Mouse (Mus musculus) left cerebral cortex, adult 9 months (tissue): ENCODE results near the gene Slc44a4.
"Not testable (repeated sequence)": the region's sequence is repeated elsewhere in the genome, so short reads cannot be mapped to it uniquely, and the experiment has no call there.

Experiments
- DNase-seq, 2 experiments: peaks; one replicate each; pipeline ENCODE4 v3.0.0; 2022; ENCODE audit warnings: low spot score in 2 of 2

Gene Slc44a4

GRCm38 (mm10) chr17:34899053-34899889 is 15.0 kb upstream of the Slc44a4 start:
- DNase-seq, result peak in 1 of 2 experiments; percentile 15

DNA sequence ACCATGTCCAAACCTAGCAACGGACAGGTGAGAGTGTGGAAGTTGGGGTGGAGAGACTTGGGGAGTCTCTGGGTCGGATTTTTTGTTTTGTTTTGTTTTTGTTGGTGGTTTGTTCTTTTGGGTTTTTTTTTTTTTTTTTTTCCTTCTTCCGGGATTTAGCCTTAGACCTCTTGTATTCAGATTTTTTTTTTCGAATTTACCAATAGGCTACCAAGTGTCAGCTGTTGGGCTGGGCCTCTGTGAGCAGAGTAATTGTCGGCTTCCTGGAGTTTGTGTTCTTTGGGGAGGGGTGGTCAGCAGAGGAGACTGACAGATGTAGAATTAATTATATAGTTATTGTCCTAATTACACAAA is 14.4 kb upstream of the Slc44a4 start:
- DNase-seq, result no peak

- not testable (repeated sequence) for DNase-seq
Measured at GRCm38 (mm10) chr17:34900826-34901225, 13.4 kb upstream of the Slc44a4 start.

DNA sequence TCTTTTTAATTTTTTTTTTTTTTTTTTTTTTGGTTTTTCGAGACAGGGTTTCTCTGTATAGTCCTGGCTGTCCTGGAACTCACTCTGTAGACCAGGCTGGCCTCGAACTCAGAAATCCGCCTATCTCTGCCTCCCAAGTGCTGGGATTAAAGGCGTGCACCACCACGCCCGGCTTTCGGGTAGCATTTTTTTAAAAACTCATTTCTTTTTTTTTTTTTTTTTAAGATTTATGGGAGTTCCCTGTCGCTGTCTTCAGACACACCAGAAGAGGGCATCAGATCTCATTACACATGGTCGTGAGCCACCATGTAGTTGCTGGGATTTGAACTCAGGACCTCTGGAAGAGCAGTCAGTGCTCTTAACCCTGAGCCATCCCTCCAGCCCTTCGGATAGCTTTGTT is 12.3 kb upstream of the Slc44a4 start:
- DNase-seq, result not testable (repeated sequence)

GRCm38 (mm10) chr17:34902895-34903294 is 11.4 kb upstream of the Slc44a4 start:
- no peak for DNase-seq

DNA sequence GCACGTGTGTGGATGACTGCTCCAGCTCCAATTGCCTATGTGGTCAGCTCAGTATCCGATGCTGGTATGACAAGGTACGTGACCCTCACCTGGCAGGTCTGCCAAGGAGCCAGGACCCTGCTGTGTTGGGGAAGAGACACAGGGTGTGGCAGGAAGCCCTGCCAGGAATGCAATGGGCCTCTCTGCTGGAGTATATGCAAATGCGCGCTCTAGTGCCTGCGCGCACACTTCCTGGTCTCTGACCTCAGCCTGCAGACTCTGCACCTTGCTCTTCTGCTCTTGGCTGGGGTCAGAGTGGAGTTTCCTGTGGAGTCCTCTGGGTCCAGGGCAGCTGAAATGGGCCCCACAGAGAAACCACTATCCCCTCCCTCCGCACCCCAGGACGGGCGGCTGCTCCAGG is 3.3 kb upstream of the Slc44a4 start:
- DNase-seq, result no peak

- peak in 1 of 2 experiments; percentile 60 for DNase-seq
Measured at GRCm38 (mm10) chr17:34911945-34912351, 2.3 kb upstream of the Slc44a4 start.

- DNase-seq, result no peak
Measured at GRCm38 (mm10) chr17:34915410-34915831, 1.2 kb downstream of the Slc44a4 start.

GRCm38 (mm10) chr17:34916316-34916715 is 2.0 kb downstream of the Slc44a4 start:
- DNase-seq, result no peak

GRCm38 (mm10) chr17:34917188-34917587 is 2.9 kb downstream of the Slc44a4 start:
- no peak for DNase-seq

DNA sequence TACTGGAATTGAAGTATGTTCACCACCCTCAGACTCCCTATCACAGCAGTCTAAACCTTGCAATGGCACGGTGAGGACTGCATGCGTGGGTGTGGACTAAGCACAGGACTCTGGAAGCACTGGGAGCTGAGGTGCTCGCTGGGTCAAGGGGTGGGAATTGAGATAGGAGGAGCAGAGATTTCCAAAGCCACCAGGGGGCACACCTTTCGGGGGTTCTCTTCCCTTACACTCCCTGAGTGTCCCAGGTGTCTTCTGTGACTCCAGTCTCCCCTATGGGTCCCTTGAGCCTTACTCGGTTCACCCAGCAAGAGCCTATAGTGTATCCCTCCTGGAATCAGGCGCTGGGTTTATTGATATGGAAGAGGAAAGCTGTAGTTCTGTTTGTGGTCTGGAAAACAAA is 8.7 kb downstream of the Slc44a4 start:
- no peak for DNase-seq

DNA sequence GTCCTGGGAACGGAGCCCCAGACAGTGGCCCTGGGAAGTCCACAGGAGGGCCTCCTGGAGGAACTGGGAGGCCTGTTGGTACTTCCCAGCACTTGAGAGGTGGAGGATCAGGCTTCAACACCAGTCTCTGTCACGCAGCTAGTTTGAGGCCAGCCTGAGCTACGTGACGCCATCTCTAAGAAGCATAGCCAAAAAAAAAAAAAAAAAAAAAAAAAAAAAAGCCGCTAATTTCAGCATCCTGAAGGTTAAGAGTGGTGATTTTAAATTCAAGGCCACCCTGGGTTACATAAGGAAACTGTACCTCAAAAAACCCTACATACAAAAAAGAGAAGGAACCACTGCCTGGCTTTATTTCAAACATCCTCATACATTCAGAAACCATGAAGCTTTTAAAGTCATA is 10.0 kb downstream of the Slc44a4 start:
- DNase-seq, result no peak

DNA sequence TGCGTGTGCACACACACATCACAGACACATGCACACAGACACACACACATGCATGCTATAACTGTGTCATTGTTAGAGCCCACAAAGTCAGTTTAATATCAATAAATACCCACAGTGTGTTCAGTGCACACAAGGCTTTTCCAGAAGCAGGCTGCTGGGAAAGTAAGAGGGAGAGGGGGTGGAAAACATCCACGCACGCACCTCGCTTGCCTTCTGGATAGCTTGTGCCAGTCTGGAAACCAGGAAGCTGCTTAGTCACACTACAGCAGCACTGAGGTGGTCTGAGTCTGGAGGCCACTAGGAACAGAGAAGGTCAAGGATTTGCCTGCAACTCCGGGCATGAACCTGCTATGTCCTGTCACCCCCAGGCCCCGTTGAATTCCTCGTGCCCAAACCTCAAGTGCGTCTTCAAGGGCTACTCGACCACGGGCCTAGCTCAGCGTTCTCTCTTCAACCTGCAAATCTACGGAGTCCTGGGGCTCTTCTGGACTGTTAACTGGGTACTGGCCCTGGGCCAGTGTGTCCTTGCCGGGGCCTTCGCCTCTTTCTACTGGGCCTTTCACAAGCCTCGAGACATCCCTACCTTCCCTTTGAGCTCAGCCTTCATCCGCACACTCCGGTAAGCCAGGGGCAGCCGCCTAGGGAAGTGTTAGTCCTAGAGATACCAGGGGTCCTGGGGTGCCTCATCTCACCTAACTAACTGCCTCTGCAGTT is 13.2 kb downstream of the Slc44a4 start:
- peak in 1 of 2 experiments; percentile 45 for DNase-seq

GRCm38 (mm10) chr17:34928841-34929240 is 14.6 kb downstream of the Slc44a4 start:
- DNase-seq, result no peak

- peak; percentile 96 to 99 for DNase-seq
Measured at GRCm38 (mm10) chr17:34931061-34931734, 16.9 kb downstream of the Slc44a4 start, which contains the start of gene Neu1. TSS of gene Neu1 (plus strand) at chr17:34931253.

DNA sequence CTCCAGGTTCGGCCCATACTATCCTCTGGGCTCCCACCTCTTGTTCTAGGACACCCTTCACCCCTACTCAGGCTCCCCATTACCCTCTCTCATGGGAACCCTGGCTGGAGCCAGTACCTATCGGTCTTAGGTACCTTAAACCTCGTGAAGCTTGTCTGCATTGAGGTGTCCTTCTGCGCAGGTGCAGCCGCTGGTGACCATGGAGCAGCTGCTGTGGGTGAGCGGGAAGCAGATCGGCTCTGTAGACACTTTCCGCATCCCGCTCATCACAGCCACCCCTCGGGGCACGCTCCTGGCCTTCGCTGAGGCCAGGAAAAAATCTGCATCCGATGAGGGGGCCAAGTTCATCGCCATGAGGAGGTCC is 17.5 kb downstream of the Slc44a4 start:
- peak in 1 of 2 experiments; percentile 52 for DNase-seq

DNA sequence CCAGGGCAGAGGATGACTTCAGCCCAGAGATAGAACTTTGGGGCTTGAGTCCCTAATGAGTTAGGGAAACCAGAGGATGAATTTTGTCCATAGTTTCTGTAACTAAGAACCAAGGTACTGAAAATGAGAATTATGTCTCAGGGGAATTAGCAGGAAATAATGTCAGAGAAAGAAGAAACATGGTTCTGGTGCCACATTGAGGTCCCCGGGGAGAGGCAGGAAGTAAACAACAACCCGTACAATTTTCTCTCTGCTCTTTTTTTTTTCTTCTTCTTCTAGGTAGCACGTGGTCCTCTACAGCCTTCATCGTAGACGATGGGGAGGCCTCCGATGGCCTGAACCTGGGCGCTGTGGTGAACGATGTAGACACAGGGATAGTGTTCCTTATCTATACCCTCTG is 18.0 kb downstream of the Slc44a4 start:
- DNase-seq, result no peak

DNA sequence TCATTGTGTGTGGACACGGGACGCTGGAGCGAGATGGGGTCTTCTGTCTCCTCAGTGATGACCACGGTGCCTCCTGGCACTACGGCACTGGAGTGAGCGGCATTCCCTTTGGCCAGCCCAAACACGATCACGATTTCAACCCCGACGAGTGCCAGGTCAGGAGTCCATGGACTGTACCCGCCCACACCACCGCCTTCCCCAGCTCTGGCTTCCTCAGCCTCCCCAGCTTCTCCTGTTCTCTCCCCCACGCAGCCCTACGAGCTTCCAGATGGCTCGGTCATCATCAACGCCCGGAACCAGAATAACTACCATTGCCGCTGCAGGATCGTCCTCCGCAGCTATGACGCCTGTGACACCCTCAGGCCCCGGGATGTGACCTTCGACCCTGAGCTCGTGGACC is 19.8 kb downstream of the Slc44a4 start:
- peak in 1 of 2 experiments; percentile 15 for DNase-seq

- no peak for DNase-seq
Measured at GRCm38 (mm10) chr17:34934830-34935229, 20.6 kb downstream of the Slc44a4 start.

- DNase-seq, result no peak
Measured at GRCm38 (mm10) chr17:34937960-34938505, 23.8 kb downstream of the Slc44a4 start.

DNA sequence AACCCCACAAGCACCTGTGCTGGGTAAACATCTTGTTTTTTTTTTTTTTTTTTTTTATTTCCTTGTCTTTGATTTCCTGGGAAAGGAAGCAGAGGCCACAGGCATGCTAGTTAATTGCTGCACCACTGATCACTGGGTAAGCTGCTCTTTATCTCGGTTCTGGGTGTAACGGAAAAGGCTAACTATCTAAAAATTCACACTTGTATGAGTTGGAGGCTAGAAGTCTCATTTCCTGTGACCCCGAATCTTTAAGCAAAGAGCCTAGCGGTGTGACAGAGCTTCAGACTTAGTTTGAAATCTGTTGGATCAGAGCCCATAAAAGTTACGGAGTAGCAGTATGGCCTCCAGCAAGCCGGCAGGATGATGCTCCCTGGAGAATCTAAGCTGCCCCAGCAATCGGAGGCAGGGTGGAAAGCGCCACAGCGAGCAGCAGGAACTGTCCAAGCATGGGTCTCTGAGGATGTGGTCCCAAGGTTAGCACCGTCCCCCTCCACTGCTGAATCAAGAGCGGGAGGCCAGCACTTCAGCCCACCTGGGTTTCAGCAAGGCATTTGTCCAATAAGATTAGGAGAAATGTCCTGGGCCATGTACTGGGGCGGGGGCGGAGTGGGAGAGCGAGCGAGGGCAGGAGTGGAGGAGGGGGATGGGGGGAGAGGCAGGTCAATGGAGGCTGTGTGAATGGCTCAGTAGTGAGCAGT is 27.2 kb downstream of the Slc44a4 start:
- DNase-seq, result no peak
